Mouse (Mus musculus) small intestine, adult 2 months (tissue): Measurements from ENCODE around the gene Astn2.

Experiments
- CTCF ChIP-seq: fragments of 200-500 bp; IDR thresholded peaks from 2 replicates; pipeline ENCODE4 v1.5.1; 2012; ENCODE audit warnings: low read depth, mild to moderate bottlenecking, control low read depth, inconsistent platforms, low read length, moderate library complexity, mixed read lengths; ENCODE audit not compliant: insufficient replicate concordance, insufficient read length; ENCODE audit errors: extremely low read depth
- POLR2A ChIP-seq: fragments of 200-500 bp; IDR thresholded peaks from 2 replicates; pipeline ENCODE4 v1.6.1; 2012; ENCODE audit warnings: low read depth, mild to moderate bottlenecking, control low read depth, inconsistent platforms, low read length, moderate library complexity

- TF ChIP-seq POLR2A (no peak), CTCF (no peak)
Measured at GRCm38 (mm10) chr4:66215170-66215618, 189.2 kb downstream of the Astn2 start.
